Mouse (Mus musculus): ENCODE data around the gene Frs2. TPM values are rescaled to one million over a fixed set of nuclear protein-coding genes. Genes with fewer than 3 reads are reported as not detected.
"Not testable (repeated sequence)": the region's sequence is repeated elsewhere in the genome, so short reads cannot be mapped to it uniquely, and the experiment has no call there.

Frs2 gene
- total RNA-seq, 4 experiments from 2014 or later = 26.8 to 34.1 (median 29.6) TPM

DNA sequence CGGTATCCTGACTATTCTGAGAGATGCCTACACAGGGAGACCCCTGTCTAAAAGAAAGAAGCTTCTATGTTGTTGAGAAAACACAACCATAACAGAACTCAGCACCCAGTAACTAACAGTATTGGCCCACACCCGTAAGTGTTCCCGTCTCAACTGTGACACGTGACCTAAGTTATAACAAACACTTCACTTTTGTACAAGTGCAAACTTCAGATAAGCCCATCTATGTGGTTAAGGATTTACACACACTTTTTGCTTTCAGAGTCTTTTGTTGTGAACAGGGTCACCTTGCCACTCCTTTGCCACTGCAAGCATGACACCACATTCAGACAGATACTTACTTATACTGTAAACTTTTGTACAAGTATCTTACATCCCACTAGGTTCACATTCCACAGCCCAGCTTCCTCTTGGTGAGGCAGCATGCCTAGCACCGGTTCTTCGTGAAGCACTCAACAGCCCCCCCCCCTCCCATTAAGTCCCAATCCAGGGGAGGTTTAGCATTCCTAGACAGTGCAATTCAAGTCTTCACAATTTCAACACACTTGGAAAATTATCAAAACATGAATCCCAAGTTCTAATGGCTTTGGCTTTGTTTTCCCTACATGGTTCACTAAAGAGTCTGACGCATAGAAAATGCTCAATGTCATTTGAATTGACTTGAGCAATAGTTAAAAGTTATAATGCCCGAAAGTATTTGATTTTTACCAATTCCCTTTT is 2.6 kb downstream of the Frs2 start:
- DNase-seq = no peak

DNA sequence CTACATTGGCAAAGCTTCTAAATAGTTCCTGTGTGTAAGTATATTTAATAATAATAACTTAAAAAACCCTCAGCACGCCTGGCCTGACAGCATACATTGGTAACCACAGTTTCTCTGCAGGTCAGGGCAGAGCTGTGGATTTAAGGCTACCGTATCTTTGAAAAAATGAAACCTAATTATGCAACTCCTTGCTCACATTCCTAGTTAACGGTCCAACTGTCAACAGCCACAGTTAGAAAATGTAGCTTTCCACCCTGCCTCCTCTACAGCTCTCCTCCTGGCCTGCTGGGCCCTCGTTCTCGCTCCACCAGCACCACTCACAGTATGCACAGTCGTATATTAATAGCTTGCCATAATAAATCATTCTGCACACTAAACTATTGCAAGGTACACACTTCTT is 3.7 kb downstream of the Frs2 start:
- no peak for DNase-seq

DNA sequence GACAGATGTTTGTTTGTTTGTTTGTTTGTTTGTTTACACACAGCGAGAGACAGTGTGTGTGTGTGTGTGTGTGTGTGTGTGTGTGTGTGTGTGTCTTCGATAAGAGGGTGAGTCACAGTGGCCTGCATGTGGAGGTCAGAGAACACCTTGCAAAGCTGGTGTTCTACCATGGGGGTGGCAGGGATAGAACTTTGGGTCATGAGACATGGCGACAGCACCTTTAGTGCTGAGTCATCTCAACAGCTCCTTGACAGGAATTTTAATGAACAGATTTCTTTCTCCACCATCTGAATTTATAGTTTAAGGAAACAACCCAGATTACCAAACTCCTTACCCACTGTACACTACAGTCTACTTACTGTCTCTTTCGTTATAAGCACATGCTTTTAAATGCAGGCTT is 4.3 kb downstream of the Frs2 start:
- DNase-seq = no peak

DNA sequence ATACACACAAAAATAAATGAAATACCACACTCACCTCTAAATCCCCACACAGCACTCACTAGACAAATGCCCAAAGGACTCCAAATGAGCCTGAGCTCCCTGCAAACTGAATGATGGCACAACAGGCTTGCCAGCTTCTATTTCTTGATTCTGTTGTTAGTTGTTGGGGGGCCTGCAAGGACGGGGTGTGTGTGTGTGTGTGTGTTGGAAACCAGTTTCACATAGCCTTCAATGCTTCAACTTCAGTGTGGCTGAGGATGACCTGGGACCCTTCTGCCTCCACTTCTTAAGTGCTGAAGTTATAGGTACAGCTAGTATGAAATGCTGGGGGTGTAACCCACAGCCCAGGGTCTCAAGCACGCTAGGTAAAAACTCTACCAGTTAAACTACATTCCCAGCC is 5.0 kb downstream of the Frs2 start:
- DNase-seq = no peak

DNA sequence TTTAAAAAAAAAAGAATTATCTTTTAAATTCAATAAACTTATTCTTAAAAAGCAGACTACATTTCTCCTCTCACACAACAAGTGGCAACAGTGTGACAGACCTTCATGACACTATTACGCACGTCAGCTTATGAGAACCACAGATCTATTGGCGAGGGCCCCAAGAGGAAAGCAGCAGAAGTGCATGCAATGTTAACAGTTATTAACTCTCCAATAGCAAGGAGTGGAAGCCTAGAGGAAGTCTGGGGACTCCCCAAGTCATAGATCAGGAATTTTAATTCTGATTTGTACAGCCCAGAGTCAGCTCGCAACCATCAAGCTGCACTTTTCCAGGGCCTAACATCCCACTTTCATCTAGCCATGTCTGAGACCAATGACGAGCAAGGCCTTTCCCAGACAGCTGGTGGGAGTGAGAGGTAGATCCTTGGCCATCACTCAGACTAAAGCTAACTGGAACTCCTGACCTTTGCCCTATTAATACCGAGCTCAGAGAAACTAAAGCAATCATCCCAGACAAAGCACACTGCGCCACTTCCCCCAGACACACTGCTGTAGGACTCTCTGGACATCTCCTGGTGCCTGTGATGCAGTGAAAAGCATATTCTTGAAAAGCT is 6.3 kb downstream of the Frs2 start:
- DNase-seq = no peak

DNA sequence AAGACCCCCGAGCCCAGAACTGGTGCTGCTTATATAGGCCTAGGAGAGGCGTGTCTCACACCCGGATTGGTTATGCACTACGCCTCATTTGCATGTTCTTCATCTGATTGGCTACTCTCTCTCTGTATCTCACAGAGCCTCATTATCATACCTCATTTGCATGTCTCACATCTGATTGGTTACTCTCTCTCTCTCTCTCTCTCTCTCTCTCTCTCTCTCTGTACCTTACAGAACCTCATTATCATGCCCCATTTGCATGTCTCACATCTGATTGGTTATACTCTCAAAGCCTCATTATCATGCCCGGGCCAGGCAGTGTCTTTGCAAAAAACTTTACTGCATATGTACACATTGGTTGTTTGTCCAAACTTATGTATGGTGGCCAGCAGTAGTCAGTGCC is 16.8 kb downstream of the Frs2 start:
- not testable (repeated sequence) for DNase-seq

DNA sequence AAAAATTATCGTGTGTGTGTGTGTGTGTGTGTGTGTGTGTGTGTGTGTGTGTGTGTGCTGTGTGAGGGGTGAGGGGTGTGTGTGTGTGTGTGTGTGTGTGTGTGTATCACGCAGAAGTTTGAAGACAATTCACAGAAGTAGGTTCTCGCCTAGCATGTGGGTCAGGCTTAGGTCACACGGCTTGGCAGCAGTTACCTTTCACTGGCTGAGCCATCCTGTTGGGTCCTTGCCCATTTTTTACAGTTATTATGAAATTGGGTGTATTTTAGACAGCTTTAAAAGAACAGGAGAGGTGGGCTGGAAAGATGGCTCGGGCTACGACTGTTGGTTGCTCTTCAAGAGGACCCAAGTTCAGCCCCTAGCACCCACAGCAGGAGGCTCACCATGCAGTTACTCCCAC is 18.3 kb downstream of the Frs2 start:
- DNase-seq = peak; percentile 61

DNA sequence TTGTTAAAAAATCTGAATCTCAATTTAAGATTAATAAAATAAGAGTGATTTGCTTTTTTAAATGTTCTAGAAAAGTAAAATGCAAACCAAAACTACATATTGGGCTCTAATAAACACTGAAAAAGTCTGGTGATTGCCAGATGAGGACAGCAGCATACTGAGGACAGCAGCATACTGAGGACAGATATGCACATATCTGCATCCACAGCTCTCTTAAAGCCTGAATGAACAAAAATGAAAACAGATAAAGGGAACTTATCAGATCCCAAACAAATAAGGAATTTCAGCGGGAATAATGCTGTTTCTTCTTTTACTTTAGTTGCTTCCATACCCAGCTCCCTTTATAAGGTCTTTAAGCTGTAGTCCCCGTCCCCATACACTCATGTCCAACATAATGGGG is 19.6 kb downstream of the Frs2 start:
- no peak for DNase-seq

DNA sequence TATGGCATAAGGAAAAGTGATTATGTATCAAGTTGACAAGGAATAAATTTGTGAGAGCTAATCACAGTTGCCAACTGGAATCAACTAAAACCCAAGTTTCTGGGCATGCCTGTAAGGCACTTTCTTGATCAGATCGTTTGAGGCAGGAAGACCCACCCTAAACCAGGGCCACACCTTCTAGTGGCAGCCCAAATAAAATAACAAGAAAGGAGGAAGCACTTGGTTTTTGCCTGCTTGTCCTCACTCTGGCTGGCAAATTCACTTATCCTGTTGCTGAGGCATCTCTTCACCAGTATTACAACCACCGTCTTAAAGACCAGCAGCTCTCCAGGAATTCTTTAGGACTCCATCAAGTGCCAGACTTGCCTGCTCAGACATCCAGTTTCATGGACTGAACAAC is 20.9 kb downstream of the Frs2 start:
- DNase-seq = no peak

DNA sequence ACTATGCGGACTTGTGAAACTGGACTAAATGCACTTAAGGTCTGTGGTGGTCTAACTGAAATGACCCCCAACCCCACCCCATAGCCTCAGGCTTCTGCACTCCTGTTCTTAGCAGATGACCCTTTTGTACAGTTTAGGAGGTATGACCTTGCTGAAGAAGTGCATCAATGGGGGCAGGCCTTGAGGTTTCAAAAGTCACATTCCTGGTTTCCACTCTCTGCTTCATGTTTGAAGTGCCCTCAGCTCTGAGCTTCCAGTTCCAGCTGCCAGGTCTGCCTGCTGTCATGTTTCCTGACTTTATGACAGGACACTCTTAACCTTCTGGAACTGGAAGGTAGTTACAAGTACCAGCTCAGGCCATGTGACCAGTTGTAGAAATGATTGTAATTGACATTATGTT is 21.6 kb downstream of the Frs2 start:
- no peak for DNase-seq

DNA sequence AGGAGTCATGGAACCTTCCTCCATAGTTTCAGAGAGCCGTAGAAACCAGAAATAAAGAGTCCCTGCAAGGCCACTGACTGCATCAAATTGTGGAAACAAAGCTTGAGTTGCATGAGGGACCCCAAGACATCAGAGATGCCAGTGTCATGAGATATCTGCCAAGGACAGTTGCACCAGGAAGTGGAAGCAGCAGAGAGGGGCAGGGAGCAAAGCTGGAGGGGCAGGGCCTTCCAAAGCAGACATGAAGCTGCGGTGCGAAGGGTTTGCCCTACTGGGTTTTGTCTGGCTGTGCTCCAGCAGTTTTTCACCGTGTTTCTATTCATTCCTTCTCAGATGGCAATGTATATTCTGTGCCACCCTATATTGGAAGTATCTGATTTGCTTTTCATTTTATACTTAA is 22.1 kb downstream of the Frs2 start:
- DNase-seq = no peak

DNA sequence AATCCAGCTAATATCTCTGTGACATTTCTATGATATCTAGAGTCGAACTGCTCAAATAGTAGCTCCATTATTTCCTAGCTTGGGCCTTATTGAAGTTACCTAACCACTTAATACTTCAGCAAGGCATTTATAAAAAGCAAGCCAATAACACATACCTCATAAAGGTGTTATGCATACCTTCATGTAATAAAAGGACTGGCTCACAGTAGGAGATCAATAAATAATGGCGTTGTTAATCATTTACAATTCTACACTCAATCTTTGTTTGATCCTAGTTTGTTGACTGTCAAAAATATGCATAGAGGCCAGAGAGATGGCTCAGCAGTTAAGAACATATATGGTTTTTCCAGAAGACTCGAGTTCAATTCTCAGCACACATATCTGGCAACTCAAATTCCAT is 26.9 kb downstream of the Frs2 start:
- DNase-seq = no peak

DNA sequence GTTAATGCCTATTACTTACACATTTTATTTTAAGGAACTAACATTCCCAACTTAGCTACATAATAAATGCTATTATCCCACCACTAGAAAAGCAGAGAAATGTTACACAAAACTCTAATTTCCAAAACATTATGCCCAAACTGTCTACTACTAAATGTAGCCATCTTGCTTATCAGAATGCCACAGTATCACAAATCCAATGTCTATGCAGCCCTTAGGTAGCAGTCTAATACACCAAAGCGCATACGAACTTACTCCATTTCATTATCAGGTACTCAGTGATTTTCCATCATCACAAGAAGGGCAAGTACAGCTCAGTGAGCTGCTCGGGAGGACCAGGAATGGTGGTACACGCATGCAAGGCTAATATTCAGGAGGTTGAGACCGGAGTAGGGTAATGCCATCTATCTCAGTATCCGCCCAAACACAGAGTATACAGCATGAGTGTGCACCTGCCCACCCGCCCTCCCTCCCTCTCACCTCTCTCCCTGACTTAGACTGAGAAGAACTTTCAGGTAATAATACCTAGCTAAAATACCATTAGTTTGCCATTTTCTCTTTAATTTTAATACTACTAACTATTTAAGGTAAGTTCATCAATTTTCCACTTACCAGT is 28.2 kb downstream of the Frs2 start:
- DNase-seq = no peak

DNA sequence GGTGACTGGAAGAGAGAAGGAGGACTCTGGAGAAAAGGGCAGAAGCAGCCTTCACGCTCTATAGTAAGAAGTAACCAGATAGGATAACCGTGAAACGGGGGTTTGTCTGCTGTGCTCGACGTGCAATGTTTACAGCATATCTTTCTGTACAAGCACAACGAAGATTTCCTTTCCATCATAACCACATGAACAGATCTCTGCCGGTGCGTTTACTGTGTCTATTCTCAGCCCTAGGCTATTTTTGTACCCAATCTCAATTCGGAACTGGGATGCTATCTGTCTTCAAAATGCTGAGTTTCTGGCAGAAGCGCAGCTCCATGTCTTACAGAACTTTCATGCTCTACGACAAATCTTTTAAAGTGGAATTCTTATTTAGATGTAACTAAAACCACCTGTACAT is 28.8 kb downstream of the Frs2 start:
- no peak for DNase-seq

DNA sequence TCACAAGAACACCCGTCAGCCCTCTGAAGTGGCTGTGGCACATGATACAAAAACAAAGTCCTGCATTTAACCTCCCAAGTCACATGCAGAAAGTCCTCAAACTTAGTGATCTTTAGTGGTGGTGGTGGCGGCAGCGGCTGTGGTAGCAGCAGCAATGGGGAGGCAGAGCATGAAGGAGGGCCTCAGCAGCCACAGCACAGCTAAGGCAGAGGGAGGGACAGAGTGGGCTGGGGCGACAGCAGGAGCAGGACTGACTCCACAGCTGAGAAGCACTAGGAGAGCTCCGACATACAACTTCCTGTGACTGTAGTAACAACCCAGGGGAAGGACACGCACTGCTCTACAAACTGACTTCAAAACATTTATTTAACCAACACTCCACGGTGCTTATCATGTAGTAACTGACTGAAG is 29.9 kb downstream of the Frs2 start:
- no peak for DNase-seq

DNA sequence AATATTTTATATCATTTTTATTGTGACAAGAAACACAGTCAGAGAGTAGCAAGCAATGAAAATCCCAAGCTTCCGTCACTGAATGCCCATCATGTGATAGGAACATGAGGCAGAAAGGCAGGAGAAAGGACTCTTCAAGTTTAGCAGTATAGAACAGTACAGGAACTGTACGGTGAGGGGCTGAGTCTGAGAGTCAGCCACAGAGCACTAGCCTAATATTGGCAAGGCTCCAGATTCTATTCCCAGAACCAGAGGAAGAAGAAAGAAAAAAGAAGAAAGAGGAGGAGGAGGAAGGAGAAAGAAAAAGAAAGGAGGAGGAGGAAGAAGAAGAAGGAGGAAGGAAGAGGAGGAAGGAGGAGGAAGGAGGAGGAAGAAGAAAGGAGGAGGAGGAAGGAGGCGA is 32.7 kb downstream of the Frs2 start:
- DNase-seq = no peak

DNA sequence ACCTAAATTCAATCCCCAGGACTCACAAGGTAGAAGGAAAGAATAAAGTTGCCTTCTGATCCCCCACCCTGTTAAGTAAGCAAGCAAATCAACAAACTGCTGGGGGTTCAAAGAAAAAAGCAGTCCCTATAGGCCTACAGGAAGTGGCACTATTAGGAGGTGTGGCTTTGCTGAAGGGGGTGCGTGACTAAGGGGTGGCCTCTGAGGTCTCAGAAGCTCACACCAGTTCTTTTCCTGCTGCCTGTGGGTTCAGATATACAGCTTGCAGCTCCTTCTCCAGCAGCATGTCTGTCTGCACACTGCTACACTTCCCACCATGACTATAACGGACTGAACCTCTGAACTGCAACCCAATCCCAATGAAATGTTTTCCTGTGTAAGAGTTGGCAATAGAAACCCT is 35.8 kb downstream of the Frs2 start:
- no peak for DNase-seq

DNA sequence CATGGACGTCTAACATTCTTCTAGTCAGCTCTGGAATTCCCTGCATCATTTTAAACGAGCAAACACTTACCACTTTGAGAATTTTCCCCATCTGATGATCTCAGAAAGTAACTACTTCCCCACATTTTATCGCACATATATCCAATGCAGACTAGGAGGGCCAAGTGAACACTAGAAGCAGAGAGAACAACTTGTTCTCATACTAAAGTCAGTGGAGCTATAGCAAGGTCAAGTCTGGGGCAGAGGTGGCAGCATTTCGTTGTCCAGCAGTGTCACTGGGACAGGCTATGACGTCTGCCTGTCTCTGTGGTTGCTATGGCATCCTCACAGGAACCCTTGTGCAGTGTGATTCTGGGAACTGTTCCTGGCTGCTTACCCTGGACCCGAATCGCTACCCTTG is 36.9 kb downstream of the Frs2 start:
- DNase-seq = no peak

DNA sequence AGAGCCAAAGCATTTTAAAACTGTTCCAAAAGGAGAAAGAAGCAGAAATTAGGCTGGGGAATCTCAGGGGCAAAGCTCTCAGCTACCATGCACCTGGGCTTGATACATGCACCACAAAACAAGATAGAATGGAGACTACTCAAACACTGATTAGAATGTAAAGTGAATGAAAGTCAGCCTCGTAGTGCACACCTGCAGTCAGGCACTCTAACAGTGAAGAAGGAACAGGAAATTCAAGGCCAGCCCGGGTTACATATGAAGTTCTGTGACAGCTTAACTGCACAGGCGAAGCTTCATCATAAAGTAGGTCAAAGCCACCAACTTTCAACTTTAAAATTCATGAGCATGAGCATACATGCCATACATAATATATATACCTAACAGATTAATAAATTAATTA is 38.1 kb downstream of the Frs2 start:
- DNase-seq = no peak

DNA sequence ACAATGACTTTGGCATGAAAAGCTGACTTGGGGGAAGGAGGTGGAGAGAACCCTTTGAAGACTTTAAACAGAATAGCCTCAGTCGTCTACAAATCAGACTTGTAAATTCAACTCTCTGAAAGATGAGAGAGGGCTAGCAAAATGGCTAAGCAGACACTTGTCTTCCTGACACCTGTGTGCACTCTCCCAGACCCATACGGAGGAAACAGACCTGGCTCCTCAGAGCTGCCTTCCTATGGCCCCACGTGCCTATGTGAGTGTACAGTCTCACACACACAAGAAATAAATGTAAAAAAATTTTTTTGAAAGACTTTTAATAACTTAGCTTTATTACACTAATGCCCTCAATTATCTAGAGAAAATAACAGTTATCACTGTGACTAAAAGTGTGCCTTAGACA is 41.6 kb downstream of the Frs2 start:
- DNase-seq = no peak

DNA sequence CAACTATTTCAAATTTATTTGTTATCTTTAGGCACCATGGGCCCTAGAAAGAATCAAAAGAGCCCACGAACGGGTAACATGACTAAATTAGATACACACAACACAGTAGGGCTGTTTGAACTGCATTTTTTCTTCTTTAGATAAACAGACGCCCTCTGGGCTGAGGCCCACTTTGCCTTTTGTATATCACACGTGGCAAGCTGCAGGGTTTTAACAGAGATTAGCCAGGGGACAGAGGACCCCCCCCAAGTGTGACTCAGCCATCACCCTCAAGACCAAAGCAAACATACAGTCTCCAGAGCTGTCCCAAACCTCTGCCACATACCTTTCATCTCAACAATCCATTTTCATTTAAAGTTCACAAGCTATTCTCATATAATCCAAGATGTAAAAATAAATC is 42.1 kb downstream of the Frs2 start:
- no peak for DNase-seq

DNA sequence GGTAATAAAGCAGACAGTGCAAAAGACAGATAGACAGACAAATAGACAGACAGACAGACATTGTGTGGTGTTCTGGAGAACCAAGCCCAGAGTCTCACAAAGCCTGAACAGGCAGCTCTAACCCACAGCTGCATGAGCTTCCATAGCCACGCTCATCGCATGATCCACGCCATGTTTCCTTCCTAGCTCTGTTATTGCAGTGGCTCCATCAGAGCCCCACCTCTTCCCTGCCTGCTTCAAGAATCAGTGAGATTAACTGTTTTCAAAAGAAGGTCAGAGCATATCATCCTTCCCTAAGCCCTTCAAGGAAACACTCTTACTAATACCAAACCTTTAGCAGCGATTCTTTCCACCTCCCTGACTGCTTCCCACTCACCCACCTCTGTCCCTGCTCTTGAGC is 43.3 kb downstream of the Frs2 start:
- DNase-seq = no peak

DNA sequence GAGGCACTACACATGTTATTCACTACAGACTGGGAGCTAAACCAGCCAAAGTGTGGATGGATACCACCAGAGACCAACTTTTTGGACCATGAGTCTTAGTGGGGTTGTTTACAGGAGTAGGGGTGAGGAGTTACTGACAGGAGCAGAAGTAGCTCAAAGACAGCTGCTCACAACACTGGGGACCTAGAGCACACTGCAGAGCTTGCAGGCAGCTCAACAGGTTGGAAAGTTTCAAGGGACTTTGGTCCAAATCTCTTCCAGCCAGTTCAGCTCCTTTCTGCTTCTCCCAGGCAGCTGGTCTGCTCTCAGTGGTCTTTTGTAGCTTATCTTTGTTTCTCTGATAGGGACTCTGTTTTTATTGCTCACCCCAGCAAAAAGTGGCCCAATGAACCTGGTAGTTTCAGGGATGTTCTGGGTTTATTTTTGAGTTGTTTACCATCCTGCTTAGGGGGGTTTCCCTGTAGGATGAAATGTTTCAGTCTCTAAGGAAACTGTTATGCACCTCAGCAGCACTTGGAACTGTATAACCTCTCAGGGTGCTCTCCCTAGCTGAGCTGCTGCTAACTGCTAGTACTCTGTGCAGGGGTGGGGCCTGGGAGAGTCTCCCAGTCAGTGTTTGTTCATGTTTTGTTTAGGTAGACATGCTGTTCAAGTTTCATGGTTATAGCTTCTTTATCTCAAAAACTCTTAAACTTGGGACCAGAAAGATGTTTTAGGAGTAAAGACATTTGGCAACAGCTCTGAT is 44.3 kb downstream of the Frs2 start:
- DNase-seq = no peak

DNA sequence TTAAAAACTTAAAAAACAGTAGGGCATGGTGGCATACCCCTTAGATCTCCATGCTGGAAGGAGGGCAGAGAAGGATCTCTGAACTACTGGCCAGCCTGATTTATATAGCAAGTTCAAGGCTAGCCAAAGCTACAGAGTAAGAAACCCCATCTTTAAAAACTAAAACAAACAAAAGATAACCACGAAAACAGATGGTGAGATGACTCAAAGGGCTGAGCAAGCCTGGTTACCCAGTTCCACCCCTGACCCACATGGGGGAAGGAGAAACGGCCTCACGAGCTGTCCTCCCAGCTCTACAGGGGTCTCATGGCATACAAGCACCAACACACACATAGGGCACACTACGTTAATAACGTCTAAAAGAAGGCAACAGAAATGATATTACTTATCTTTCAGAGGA is 48.2 kb downstream of the Frs2 start:
- no peak for DNase-seq
